Mouse (Mus musculus): ENCODE results near the gene Pgap3. TPM values are rescaled to one million over a fixed set of nuclear protein-coding genes. Genes with fewer than 3 reads are reported as not detected.
A peak's percentile ranks its signal among the peaks of the same experiment; 100 is the strongest.
"Not testable (repeated sequence)": the region's sequence is repeated elsewhere in the genome, so short reads cannot be mapped to it uniquely, and the experiment has no call there.

Pgap3 gene
- polyA plus RNA-seq, 1 experiment from 2014 or later, result 14.2 TPM

GRCm38 (mm10) chr11:98382405-98382804 lies 17.9 kb downstream of the Pgap3 start:
- H3K4me2 ChIP-seq (ENCODE audit: low read length); ATAC-seq (ENCODE audit: insufficient number of reproducible peaks, insufficient read depth, low FRiP score, low read depth); H3K9ac ChIP-seq (ENCODE audit: low read length); H3K4me3 ChIP-seq (ENCODE audit: control insufficient read depth in 1 of 2, insufficient read depth in 1 of 2, low read depth in 1 of 2, low read length in 2 of 2); H3K27me3 ChIP-seq (ENCODE audit: control insufficient read depth, insufficient read depth, low read length); H3K9me3 ChIP-seq (ENCODE audit: control insufficient read depth, low read length): not testable (repeated sequence)
- Histone ChIP-seq H3K36me3 (ENCODE audit: control insufficient read depth, insufficient read depth, low read length) (peaks cover 27% of the 10 kb centered on the region), H3K4me1 (ENCODE audit: control insufficient read depth in 2 of 2, insufficient read depth in 2 of 2, low read length in 2 of 2) (peaks cover 58 to 71% of the 10 kb centered on the region in 2 experiments), H3K27ac (replicated peaks in 1 of 2; ENCODE audit: control insufficient read depth in 1 of 2, insufficient read depth in 1 of 2, low read depth in 2 of 2, low read length in 2 of 2) (peak overlapping the region in 1 of 2 experiments; percentile 28; a peak in 1 of 4 replicates)
- 28% methylated on average over 2 of the region's 2 CpGs for WGBS

- Histone ChIP-seq H3K4me1 (ENCODE audit: control insufficient read depth in 2 of 2, insufficient read depth in 2 of 2, low read length in 2 of 2) (peaks cover 61 to 71% of the 10 kb centered on the region in 2 experiments), H3K36me3 (ENCODE audit: control insufficient read depth, insufficient read depth, low read length) (peaks cover 35% of the 10 kb centered on the region), H3K27me3 (ENCODE audit: control insufficient read depth, insufficient read depth, low read length) (peaks cover 4% of the 10 kb centered on the region; the same call in 1 of the 2 replicates), H3K4me3 (ENCODE audit: control insufficient read depth in 1 of 2, insufficient read depth in 1 of 2, low read depth in 1 of 2, low read length in 2 of 2) (no peak overlapping the region), H3K9me3 (ENCODE audit: control insufficient read depth, low read length) (no peaks in the 10 kb centered on the region), H3K27ac (replicated peaks in 1 of 2; ENCODE audit: control insufficient read depth in 1 of 2, insufficient read depth in 1 of 2, low read depth in 2 of 2, low read length in 2 of 2) (peak overlapping the region in 1 of 2 experiments; percentile 28; a peak in 1 of 4 replicates), H3K9ac (ENCODE audit: low read length) (no peak overlapping the region), H3K4me2 (ENCODE audit: low read length) (no peak overlapping the region)
- ATAC-seq (ENCODE audit: insufficient number of reproducible peaks, insufficient read depth, low FRiP score, low read depth), result no peak
- WGBS, result 81% methylated on average over 2 of the region's 2 CpGs
These were observed 18.6 kb downstream of the Pgap3 start for GRCm38 (mm10) chr11:98381651-98382050.

- peaks cover 60 to 69% of the 10 kb centered on the region in 2 experiments for H3K4me1 ChIP-seq (ENCODE audit: control insufficient read depth in 2 of 2, insufficient read depth in 2 of 2, low read length in 2 of 2)
These were observed 20.2 kb downstream of the Pgap3 start for GRCm38 (mm10) chr11:98380106-98380505.

GRCm38 (mm10) chr11:98379379-98379778 lies 20.9 kb downstream of the Pgap3 start:
- Histone ChIP-seq H3K9me3 (ENCODE audit: control insufficient read depth, low read length) (no peaks in the 10 kb centered on the region), H3K4me3 (ENCODE audit: control insufficient read depth in 1 of 2, insufficient read depth in 1 of 2, low read depth in 1 of 2, low read length in 2 of 2) (no peak overlapping the region), H3K36me3 (ENCODE audit: control insufficient read depth, insufficient read depth, low read length) (peaks cover 55% of the 10 kb centered on the region), H3K27me3 (ENCODE audit: control insufficient read depth, insufficient read depth, low read length) (no peaks in the 10 kb centered on the region), H3K4me2 (ENCODE audit: low read length) (no peak overlapping the region), H3K27ac (replicated peaks in 1 of 2; ENCODE audit: control insufficient read depth in 1 of 2, insufficient read depth in 1 of 2, low read depth in 2 of 2, low read length in 2 of 2) (peak overlapping the region in 1 of 2 experiments; percentile 38; a peak in 2 of 4 replicates), H3K9ac (ENCODE audit: low read length) (no peak overlapping the region), H3K4me1 (ENCODE audit: control insufficient read depth in 2 of 2, insufficient read depth in 2 of 2, low read length in 2 of 2) (peaks cover 60 to 69% of the 10 kb centered on the region in 2 experiments)
- 57% methylated on average over 7 of the region's 7 CpGs for WGBS
- ATAC-seq (ENCODE audit: insufficient number of reproducible peaks, insufficient read depth, low FRiP score, low read depth), result no peak

More at GRCm38 (mm10) chr11:98380106-98380505, 20.2 kb downstream of the Pgap3 start:
- H3K27me3 ChIP-seq (ENCODE audit: control insufficient read depth, insufficient read depth, low read length), result no peaks in the 10 kb centered on the region
- peak overlapping the region in 1 of 2 experiments; percentile 38; a peak in 1 of 4 replicates for H3K27ac ChIP-seq (replicated peaks in 1 of 2; ENCODE audit: control insufficient read depth in 1 of 2, insufficient read depth in 1 of 2, low read depth in 2 of 2, low read length in 2 of 2)
- no peak for ATAC-seq (ENCODE audit: insufficient number of reproducible peaks, insufficient read depth, low FRiP score, low read depth)
- no peak overlapping the region for H3K4me3 ChIP-seq (ENCODE audit: control insufficient read depth in 1 of 2, insufficient read depth in 1 of 2, low read depth in 1 of 2, low read length in 2 of 2)
- 75% methylated on average over 6 of the region's 6 CpGs for WGBS
- no peaks in the 10 kb centered on the region for H3K9me3 ChIP-seq (ENCODE audit: control insufficient read depth, low read length)
- peaks cover 50% of the 10 kb centered on the region for H3K36me3 ChIP-seq (ENCODE audit: control insufficient read depth, insufficient read depth, low read length)
- no peak overlapping the region for H3K4me2 ChIP-seq (ENCODE audit: low read length)
- no peak overlapping the region for H3K9ac ChIP-seq (ENCODE audit: low read length)

GRCm38 (mm10) chr11:98377787-98378186 lies 22.5 kb downstream of the Pgap3 start:
- Histone ChIP-seq H3K27me3 (ENCODE audit: control insufficient read depth, insufficient read depth, low read length) (no peaks in the 10 kb centered on the region), H3K4me2 (ENCODE audit: low read length) (no peak overlapping the region), H3K36me3 (ENCODE audit: control insufficient read depth, insufficient read depth, low read length) (peaks cover 63% of the 10 kb centered on the region), H3K9ac (ENCODE audit: low read length) (peak overlapping the region; percentile 30; the same call in 1 of the 2 replicates), H3K4me1 (ENCODE audit: control insufficient read depth in 2 of 2, insufficient read depth in 2 of 2, low read length in 2 of 2) (peaks cover 54 to 74% of the 10 kb centered on the region in 2 experiments), H3K9me3 (ENCODE audit: control insufficient read depth, low read length) (no peaks in the 10 kb centered on the region), H3K27ac (replicated peaks in 1 of 2; ENCODE audit: control insufficient read depth in 1 of 2, insufficient read depth in 1 of 2, low read depth in 2 of 2, low read length in 2 of 2) (peak overlapping the region in 1 of 2 experiments; percentile 71; a peak in 2 of 4 replicates), H3K4me3 (ENCODE audit: control insufficient read depth in 1 of 2, insufficient read depth in 1 of 2, low read depth in 1 of 2, low read length in 2 of 2) (no peak overlapping the region)
- 51% methylated on average over 11 of the region's 11 CpGs for WGBS
- peak; percentile 31; the same call in 1 of the 2 replicates for ATAC-seq (ENCODE audit: insufficient number of reproducible peaks, insufficient read depth, low FRiP score, low read depth)

- Histone ChIP-seq H3K4me1 (ENCODE audit: control insufficient read depth in 2 of 2, insufficient read depth in 2 of 2, low read length in 2 of 2) (peaks cover 58 to 81% of the 10 kb centered on the region in 2 experiments), H3K9me3 (ENCODE audit: control insufficient read depth, low read length) (no peaks in the 10 kb centered on the region), H3K36me3 (ENCODE audit: control insufficient read depth, insufficient read depth, low read length) (peaks cover 65% of the 10 kb centered on the region), H3K27ac (replicated peaks in 1 of 2; ENCODE audit: control insufficient read depth in 1 of 2, insufficient read depth in 1 of 2, low read depth in 2 of 2, low read length in 2 of 2) (no peak overlapping the region), H3K4me2 (ENCODE audit: low read length) (no peak overlapping the region), H3K4me3 (ENCODE audit: control insufficient read depth in 1 of 2, insufficient read depth in 1 of 2, low read depth in 1 of 2, low read length in 2 of 2) (no peak overlapping the region), H3K27me3 (ENCODE audit: control insufficient read depth, insufficient read depth, low read length) (no peaks in the 10 kb centered on the region), H3K9ac (ENCODE audit: low read length) (no peak overlapping the region)
- no peak for ATAC-seq (ENCODE audit: insufficient number of reproducible peaks, insufficient read depth, low FRiP score, low read depth)
- WGBS, result 61% methylated on average over 5 of the region's 5 CpGs
These were observed 23.5 kb downstream of the Pgap3 start for GRCm38 (mm10) chr11:98376756-98377155.

GRCm38 (mm10) chr11:98374266-98374665 lies 26.0 kb downstream of the Pgap3 start:
- H3K9ac ChIP-seq (ENCODE audit: low read length), result peak overlapping the region; percentile 50; the same call in 1 of the 2 replicates
- peaks cover 56 to 84% of the 10 kb centered on the region in 2 experiments for H3K4me1 ChIP-seq (ENCODE audit: control insufficient read depth in 2 of 2, insufficient read depth in 2 of 2, low read length in 2 of 2)
- peaks cover 56% of the 10 kb centered on the region for H3K36me3 ChIP-seq (ENCODE audit: control insufficient read depth, insufficient read depth, low read length)
- no peaks in the 10 kb centered on the region for H3K27me3 ChIP-seq (ENCODE audit: control insufficient read depth, insufficient read depth, low read length)
- no peak overlapping the region for H3K4me3 ChIP-seq (ENCODE audit: control insufficient read depth in 1 of 2, insufficient read depth in 1 of 2, low read depth in 1 of 2, low read length in 2 of 2)
- ATAC-seq (ENCODE audit: insufficient number of reproducible peaks, insufficient read depth, low FRiP score, low read depth), result peak; percentile 57
- no peak overlapping the region for H3K4me2 ChIP-seq (ENCODE audit: low read length)
- no peaks in the 10 kb centered on the region for H3K9me3 ChIP-seq (ENCODE audit: control insufficient read depth, low read length)
- H3K27ac ChIP-seq (replicated peaks in 1 of 2; ENCODE audit: control insufficient read depth in 1 of 2, insufficient read depth in 1 of 2, low read depth in 2 of 2, low read length in 2 of 2), result peak overlapping the region; percentile 81 to 82
- WGBS, result 36% methylated on average over 8 of the region's 8 CpGs

- no peaks in the 10 kb centered on the region for H3K27me3 ChIP-seq (ENCODE audit: control insufficient read depth, insufficient read depth, low read length)
- H3K36me3 ChIP-seq (ENCODE audit: control insufficient read depth, insufficient read depth, low read length), result peaks cover 46% of the 10 kb centered on the region
- peak overlapping the region; percentile 1; the same call in 1 of the 2 replicates for H3K4me2 ChIP-seq (ENCODE audit: low read length)
- no peak overlapping the region for H3K4me3 ChIP-seq (ENCODE audit: control insufficient read depth in 1 of 2, insufficient read depth in 1 of 2, low read depth in 1 of 2, low read length in 2 of 2)
- WGBS, result 69% methylated on average over 6 of the region's 6 CpGs
- H3K9ac ChIP-seq (ENCODE audit: low read length), result peak overlapping the region; percentile 45
- H3K9me3 ChIP-seq (ENCODE audit: control insufficient read depth, low read length), result no peaks in the 10 kb centered on the region
- H3K27ac ChIP-seq (replicated peaks in 1 of 2; ENCODE audit: control insufficient read depth in 1 of 2, insufficient read depth in 1 of 2, low read depth in 2 of 2, low read length in 2 of 2), result 0 out of 4 replicates have a peak overlapping the region, but pooled peaks have one; percentile 4 to 14
- peaks cover 47 to 77% of the 10 kb centered on the region in 2 experiments for H3K4me1 ChIP-seq (ENCODE audit: control insufficient read depth in 2 of 2, insufficient read depth in 2 of 2, low read length in 2 of 2)
- no peak for ATAC-seq (ENCODE audit: insufficient number of reproducible peaks, insufficient read depth, low FRiP score, low read depth)
These were observed 27.0 kb downstream of the Pgap3 start for GRCm38 (mm10) chr11:98373244-98373643.
